ENCODE assay signal across 27 mouse cellular contexts in the genomic region with DNA sequence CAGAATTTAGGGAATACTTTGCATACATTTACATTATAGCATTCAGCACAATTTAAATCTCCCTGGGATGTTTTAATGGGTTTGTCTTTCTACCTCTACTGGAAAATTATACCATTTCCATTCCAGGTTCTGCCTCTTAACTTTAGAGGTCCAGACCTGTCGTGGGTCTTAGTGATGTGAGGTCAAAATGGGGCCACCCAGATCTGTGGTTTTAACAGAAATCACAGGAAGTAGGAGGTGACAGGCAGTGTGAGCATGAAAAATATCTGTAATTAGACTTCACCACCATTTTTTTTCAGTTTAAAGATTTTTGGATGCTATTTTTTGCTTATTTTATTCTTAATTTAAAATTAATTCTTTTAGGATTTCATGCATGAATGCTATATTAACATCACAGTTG.
DNase-seq lines count a peak whose midpoint lies in the region; ATAC-seq and TF ChIP-seq lines count a peak whose summit lies in the region.
"Had no signal": no experiment of that assay in that cellular context is flagged by ENCODE, and none has a peak within 500 bp of the region (broad histone marks: within the 10 kb centered on the region; RNA-seq: fewer than 3 reads in every experiment).

No protein-coding gene starts in this region.

- H3K4me1 ChIP-seq in MEL (ENCODE audit: control insufficient read depth in 1 of 2, insufficient read depth in 2 of 2, low read length in 2 of 2) = peaks cover 0 to 3% of the 10 kb centered on the region in 2 experiments; a peak in 2 of 4 replicates
- H3K4me1 ChIP-seq: embryonic facial prominence, embryonic 13.5 days; embryonic facial prominence, embryonic 15.5 days; forebrain, embryonic 12.5 days had no signal

- no peak overlapping the region for H3K4me3 ChIP-seq in MEL (ENCODE audit: control insufficient read depth in 1 of 2, insufficient read depth in 1 of 2, low read depth in 2 of 2, low read length in 2 of 2)
- H3K4me3 ChIP-seq: embryonic facial prominence, embryonic 13.5 days; embryonic facial prominence, embryonic 15.5 days; erythroblast, embryonic 14.5 days; forebrain, embryonic 10.5 days; forebrain, embryonic 12.5 days had no signal

- H3K36me3 ChIP-seq in MEL (ENCODE audit: control insufficient read depth in 1 of 2, insufficient read depth in 2 of 2, low read length in 2 of 2) = peaks cover 0 to 6% of the 10 kb centered on the region in 2 experiments; a peak in 2 of 4 replicates
- H3K36me3 ChIP-seq: embryonic facial prominence, embryonic 13.5 days; embryonic facial prominence, embryonic 15.5 days; forebrain, embryonic 10.5 days; forebrain, embryonic 12.5 days; G1E had no signal

- no peaks in the 10 kb centered on the region for H3K79me2 ChIP-seq in MEL (ENCODE audit: control insufficient read depth, insufficient read depth, low read length, poor library complexity)

- ATAC-seq in megakaryocyte, adult 5-6 weeks (ENCODE audit: poor library complexity, severe bottlenecking) = peak; percentile 52; the same call in 1 of the 2 replicates
- ATAC-seq: activated CD4-positive, CD25-positive, alpha-beta regulatory T cell, adult 4 months; forebrain, embryonic 14.5 days; forebrain, postnatal 0 days; Patski had no signal

- no peak for TF ChIP-seq RAD21 in MEL (IDR thresholded peaks at IDR 0.05; ENCODE audit: low read depth, low read length)

- no peak overlapping the region for H3K27ac ChIP-seq in MEL (ENCODE audit: control insufficient read depth, low read depth, low read length)
- H3K27ac ChIP-seq: embryonic facial prominence, embryonic 13.5 days; embryonic facial prominence, embryonic 15.5 days; forebrain, embryonic 10.5 days; forebrain, embryonic 12.5 days had no signal

- no peak for TF ChIP-seq CTCF in MEL (IDR thresholded peaks at IDR 0.05 in 2 of 3, conservative IDR thresholded peaks at IDR 0.05 in 1 of 3; ENCODE audit: control insufficient read depth in 1 of 3, insufficient read depth in 1 of 3, low read depth in 2 of 3, low read length in 3 of 3, poor library complexity in 1 of 3, severe bottlenecking in 1 of 3)

- H3K9me3 ChIP-seq in MEL (replicated peaks; ENCODE audit: insufficient read depth, low read length) = no peaks in the 10 kb centered on the region
- H3K9me3 ChIP-seq: embryonic facial prominence, embryonic 13.5 days; embryonic facial prominence, embryonic 15.5 days; forebrain, embryonic 10.5 days; forebrain, embryonic 12.5 days; G1E had no signal

- DNase-seq in 416B (ENCODE audit: low read depth) = peak; percentile 81
- DNase-seq in B cell, adult 2 months = peak; percentile 12 to 16
- peak; percentile 66 for DNase-seq in MEL (ENCODE audit: low read depth, low spot score)
- no peak for DNase-seq in lung, postnatal 10 days
- no peak for DNase-seq in layer of hippocampus, postnatal 25 days (ENCODE audit: extremely low spot score in 1 of 2, low spot score in 1 of 2)
- no peak for DNase-seq in embryo, embryonic 9.5 days (ENCODE audit: extremely low spot score)
- no peak for DNase-seq in cerebellum, adult 9-10 months
- DNase-seq: adrenal gland, adult 8-10 months; adrenal gland, postnatal 14 days; adrenal gland, postnatal 36 days; cerebellum, adult 11-12 months; cerebellum, adult 2 months; cerebellum, adult 9-11 months; cerebellum, postnatal 14 days; cerebellum, postnatal 36 days; forebrain, postnatal 0 days had no signal

- no peak overlapping the region for H3K9ac ChIP-seq in MEL (ENCODE audit: control insufficient read depth, low read depth, low read length, poor library complexity, severe bottlenecking)
- H3K9ac ChIP-seq: embryonic facial prominence, embryonic 13.5 days; embryonic facial prominence, embryonic 15.5 days; forebrain, embryonic 12.5 days; forebrain, postnatal 0 days had no signal

- no peak for TF ChIP-seq POLR2A in MEL (IDR thresholded peaks at IDR 0.05; ENCODE audit: control insufficient read depth in 1 of 2, insufficient read depth in 1 of 2, low read depth in 1 of 2, low read length in 2 of 2, poor library complexity in 1 of 2)

- no peaks in the 10 kb centered on the region for H3K27me3 ChIP-seq in MEL (ENCODE audit: control insufficient read depth in 1 of 2, insufficient read depth in 2 of 2, low read length in 2 of 2)
- H3K27me3 ChIP-seq: CH12.LX; embryonic facial prominence, embryonic 13.5 days; embryonic facial prominence, embryonic 15.5 days; forebrain, embryonic 12.5 days had no signal

- TF ChIP-seq EP300 in MEL (IDR thresholded peaks at IDR 0.05; ENCODE audit: low read depth in 1 of 2, low read length in 2 of 2) = peak; percentile 60 to 77

TF ChIP-seq in MEL, 35 proteins besides CTCF, POLR2A, EP300 and RAD21:
- TF ChIP-seq ZNF384 (IDR thresholded peaks at IDR 0.05; ENCODE audit: low read depth, low read length) (no peak), RCOR1 (IDR thresholded peaks at IDR 0.05; ENCODE audit: low read depth, low read length) (peak; percentile 44), MYB (IDR thresholded peaks at IDR 0.05; ENCODE audit: low read depth, low read length) (no peak), MAX (IDR thresholded peaks at IDR 0.05; ENCODE audit: low read length) (no peak), ETS1 (IDR thresholded peaks at IDR 0.05; ENCODE audit: low read depth, low read length) (peak; percentile 49), GATA1 (IDR thresholded peaks at IDR 0.05; ENCODE audit: low read depth, low read length) (peak; percentile 26; the same call in 1 of the 2 replicates)

Comparison
In these comparisons a context has a peak if more than half of its experiments do, and no peak if none do; other contexts are left out.
1. DNase-seq: peak in 416B (single experiment), B cell, adult 2 months (2 of 2) and MEL (single experiment); none in lung, postnatal 10 days (single experiment), layer of hippocampus, postnatal 25 days (0 of 2), embryo, embryonic 9.5 days (single experiment) and cerebellum, adult 9-10 months (single experiment).